Mouse (Mus musculus) kidney, embryonic 14.5 days (tissue): Measurements from ENCODE around the gene B4galnt4. TPM values are rescaled to one million over a fixed set of nuclear protein-coding genes. Genes with fewer than 3 reads are reported as not detected.
"Not testable (repeated sequence)": the region's sequence is repeated elsewhere in the genome, so short reads cannot be mapped to it uniquely, and the experiment has no call there.

Source experiments
- ATAC-seq: fragments of 200-750 bp; cut with Nextera tagmentation; 2 replicates; pipeline ENCODE4 v1.8.0; 2017; ENCODE audit warnings: moderate number of reproducible peaks, mild to moderate bottlenecking, moderate TSS enrichment, moderate library complexity; ENCODE audit not compliant: low FRiP score, low TSS enrichment
- H3K27ac ChIP-seq: fragments of 300-500 bp; sonication (generic); 2 replicates; pipeline ENCODE4 v1.5.1; 2014; ENCODE audit warnings: low read depth, mild to moderate bottlenecking, low read length, moderate library complexity, mixed read lengths
- H3K27me3 ChIP-seq: fragments of 300-500 bp; sonication (generic); 2 replicates; pipeline ENCODE4 v1.6.1; 2014; ENCODE audit warnings: mild to moderate bottlenecking, low read length; ENCODE audit not compliant: control insufficient read depth, insufficient read depth
- H3K36me3 ChIP-seq: fragments of 300-500 bp; sonication (generic); 2 replicates; pipeline ENCODE4 v1.6.1; 2014; ENCODE audit warnings: low read length, mixed read lengths; ENCODE audit not compliant: control insufficient read depth, insufficient read depth
- H3K4me1 ChIP-seq: fragments of 300-500 bp; sonication (generic); 2 replicates; pipeline ENCODE4 v1.6.1; 2014; ENCODE audit warnings: low read length, mixed read lengths; ENCODE audit not compliant: control insufficient read depth, insufficient read depth
- H3K4me2 ChIP-seq: fragments of 300-500 bp; sonication (generic); replicated peaks from 2 replicates; pipeline ENCODE4 v1.6.1; 2014; ENCODE audit warnings: low read depth, mild to moderate bottlenecking, low read length
- H3K4me3 ChIP-seq: fragments of 300-500 bp; sonication (generic); 2 replicates; pipeline ENCODE4 v1.5.1; 2014; ENCODE audit warnings: mild to moderate bottlenecking, low read length
- H3K9ac ChIP-seq: fragments of 300-500 bp; sonication (generic); 2 replicates; pipeline ENCODE4 v1.6.1; 2014; ENCODE audit warnings: low read depth, mild to moderate bottlenecking, low read length, moderate library complexity
- H3K9me3 ChIP-seq: fragments of 300-500 bp; sonication (generic); 2 replicates; pipeline ENCODE4 v1.6.1; 2016; ENCODE audit warnings: low read length; ENCODE audit not compliant: control insufficient read depth
- WGBS: fragments of 180-500 bp; shearing (Covaris S2); extraction: QIAGEN DNeasy Blood & Tissue Kit; methylation state at CpG from one replicate; pipeline ENCODE4 v1.1.7; 2014; 5-methylcytosine and 5-hydroxymethylcytosine counted together
- polyA plus RNA-seq: library from polyadenylated mRNA; unstranded; fragments of >200 nt; fragmentation: Nextera tagmentation; extraction: Ambion mirVana; gene quantifications from 2 replicates; pipeline ENCODE4 v1.2.1, GENCODE M21; 2014

B4galnt4 gene
- polyA plus RNA-seq, 1 experiment from 2014 or later, result 13.7 TPM

DNA sequence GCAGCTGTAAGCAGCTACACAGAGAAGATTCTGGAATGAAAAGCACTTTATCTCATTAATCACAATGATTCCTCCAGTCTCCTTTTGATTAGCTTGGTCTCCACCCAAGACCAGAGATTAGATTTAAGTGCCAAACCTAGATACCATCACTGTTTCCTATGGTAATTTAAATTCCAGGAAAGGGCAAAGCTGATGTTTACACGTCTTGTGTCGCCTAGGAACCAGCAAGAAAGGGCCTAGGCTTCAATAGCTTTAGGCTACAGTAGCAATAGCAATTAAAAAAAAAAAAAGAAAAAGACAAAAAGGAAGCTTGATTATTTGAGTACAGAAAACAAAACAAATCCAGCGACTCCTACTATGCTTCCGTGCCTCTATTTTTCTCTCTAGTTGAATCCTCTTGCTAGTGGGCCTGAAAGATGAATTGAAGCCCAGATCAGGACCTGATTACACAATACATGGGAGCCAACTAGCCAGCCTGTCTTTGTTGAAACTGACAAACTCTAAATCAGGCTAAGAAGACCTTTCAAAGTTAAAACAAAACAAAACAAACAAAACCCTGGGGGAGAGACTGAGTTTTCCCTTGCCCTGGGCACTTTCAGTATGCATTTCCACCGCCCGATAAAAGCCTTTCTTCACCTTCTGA, 34.7 kb upstream of the B4galnt4 start:
- H3K27me3 ChIP-seq, result no peaks in the 10 kb centered on the region
- H3K27ac ChIP-seq, result no peak overlapping the region
- H3K4me3 ChIP-seq, result no peak overlapping the region
- no peak for ATAC-seq
- no peak overlapping the region for H3K9ac ChIP-seq
- H3K4me2 ChIP-seq, result no peak overlapping the region
- no peaks in the 10 kb centered on the region for H3K9me3 ChIP-seq
- H3K4me1 ChIP-seq, result 0 out of 2 replicates have a peak, but pooled peaks cover 3% of the 10 kb centered on the region
- H3K36me3 ChIP-seq, result no peaks in the 10 kb centered on the region
- WGBS, result 62% methylated on average over 6 of the region's 6 CpGs

DNA sequence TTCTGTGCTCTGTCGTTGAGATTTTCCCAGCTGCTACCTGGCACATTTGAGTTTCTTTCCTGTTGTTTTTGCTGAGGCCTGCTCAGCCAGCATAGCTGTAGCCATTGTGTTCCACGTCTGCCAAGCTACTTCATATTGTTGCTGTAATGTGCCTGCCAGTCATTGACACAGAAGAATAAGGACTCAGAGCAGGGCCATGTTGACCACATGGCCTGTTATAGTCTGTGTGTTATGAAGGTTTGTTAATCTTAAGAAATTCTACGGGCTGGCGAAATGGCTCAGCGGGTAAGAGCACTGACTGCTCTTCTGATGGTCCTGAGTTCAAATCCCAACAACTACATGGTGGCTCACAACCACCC, 34.2 kb upstream of the B4galnt4 start:
- 66% methylated on average over 5 of the region's 5 CpGs for WGBS
- no peak overlapping the region for H3K27ac ChIP-seq
- no peaks in the 10 kb centered on the region for H3K36me3 ChIP-seq
- no peaks in the 10 kb centered on the region for H3K27me3 ChIP-seq
- H3K9me3 ChIP-seq, result no peaks in the 10 kb centered on the region
- H3K4me3 ChIP-seq, result no peak overlapping the region
- H3K9ac ChIP-seq, result no peak overlapping the region
- H3K4me1 ChIP-seq, result 0 out of 2 replicates have a peak, but pooled peaks cover 3% of the 10 kb centered on the region
- ATAC-seq, result no peak
- no peak overlapping the region for H3K4me2 ChIP-seq

DNA sequence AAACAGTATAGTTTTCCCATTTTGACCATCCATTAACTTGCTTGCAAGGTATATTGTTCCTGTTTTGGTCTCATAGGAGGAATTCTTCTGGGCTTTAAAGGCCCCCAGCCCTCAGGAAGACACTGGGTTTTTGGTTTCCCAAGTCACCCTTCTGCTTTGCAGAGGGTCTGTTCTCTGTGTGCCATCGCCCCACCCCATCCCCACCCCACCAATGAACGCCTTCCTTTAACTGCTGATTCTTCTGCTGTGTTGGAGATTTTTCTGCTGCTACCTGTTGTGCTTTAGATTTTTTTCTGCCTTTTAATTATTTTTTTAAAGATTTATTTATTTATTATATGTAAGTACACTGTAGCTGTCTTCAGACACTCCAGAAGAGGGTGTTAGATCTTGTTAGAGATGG, 32.1 kb upstream of the B4galnt4 start, which contains the start of gene Gm17387:
Gene Gm17387 (plus strand): TSS at position 301 of the 400 bp plus-strand sequence.
- Histone ChIP-seq H3K9me3 (no peaks in the 10 kb centered on the region), H3K36me3 (no peaks in the 10 kb centered on the region), H3K27me3 (no peaks in the 10 kb centered on the region), H3K9ac (no peak within 1 kb of the TSS), H3K4me3 (no peak within 1 kb of the TSS), H3K27ac (no peak within 1 kb of the TSS), H3K4me2 (no peak within 1 kb of the TSS), H3K4me1 (0 out of 2 replicates have a peak, but pooled peaks cover 3% of the 10 kb centered on the region)
- ATAC-seq, result no peak
- 88% methylated on average over 2 of the region's 2 CpGs for WGBS

DNA sequence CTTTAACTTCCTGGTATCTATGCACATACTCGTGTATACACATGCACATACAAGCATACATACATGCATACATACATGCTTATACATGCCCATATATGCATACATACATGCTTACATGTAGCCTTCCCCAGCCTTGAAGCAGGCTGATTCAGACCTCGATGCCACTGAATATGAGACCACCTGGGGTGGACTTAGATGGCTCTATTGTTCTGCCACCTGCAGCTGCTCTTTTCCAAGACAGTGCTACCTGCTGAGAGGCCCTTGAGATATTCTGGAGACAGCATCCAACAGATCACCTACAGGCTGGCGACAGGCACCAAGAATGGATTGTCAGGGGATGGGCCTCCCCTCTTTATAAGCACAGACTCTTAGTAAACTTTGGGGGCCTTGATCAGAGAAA, 30.5 kb upstream of the B4galnt4 start:
- Histone ChIP-seq H3K4me2 (no peak overlapping the region), H3K27me3 (no peaks in the 10 kb centered on the region), H3K36me3 (no peaks in the 10 kb centered on the region), H3K4me1 (0 out of 2 replicates have a peak, but pooled peaks cover 3% of the 10 kb centered on the region), H3K27ac (no peak overlapping the region), H3K9me3 (no peaks in the 10 kb centered on the region), H3K4me3 (no peak overlapping the region), H3K9ac (no peak overlapping the region)
- 58% methylated on average over 3 of the region's 3 CpGs for WGBS
- ATAC-seq, result no peak

DNA sequence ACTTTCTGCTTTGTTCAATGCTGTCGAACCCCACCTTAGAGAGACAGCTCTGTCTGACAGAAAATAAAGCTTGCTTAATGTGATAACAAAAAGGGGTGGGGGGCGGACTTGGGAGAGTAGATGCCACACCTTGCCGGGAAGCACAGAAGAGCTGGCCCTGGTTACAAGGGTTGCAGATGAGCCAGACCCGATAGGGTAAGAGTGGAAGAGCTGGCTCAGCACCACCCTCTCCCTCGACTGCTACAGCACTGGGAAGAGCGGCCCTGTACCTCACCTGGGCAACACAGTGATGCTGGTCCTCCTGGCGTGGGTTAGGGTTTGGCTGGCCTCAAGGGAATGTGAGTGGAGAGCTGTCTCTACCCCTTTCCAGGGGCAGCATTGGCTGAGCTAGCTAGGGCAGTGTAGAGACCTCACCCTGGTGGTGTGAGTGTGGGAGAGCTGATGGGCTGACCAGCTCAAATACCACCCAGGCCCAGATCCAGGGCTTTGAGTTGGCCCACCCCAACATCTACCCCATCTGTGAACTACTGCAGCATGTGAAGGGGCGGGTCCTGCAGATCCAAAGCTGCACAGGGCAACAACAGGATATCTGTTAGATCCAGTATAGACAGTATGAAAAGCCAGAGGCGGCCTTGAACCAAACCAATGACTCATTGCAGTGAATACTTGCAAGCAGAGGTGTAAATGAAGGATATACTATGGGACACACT, 28.3 kb upstream of the B4galnt4 start:
- no peak overlapping the region for H3K27ac ChIP-seq
- H3K4me1 ChIP-seq, result no peaks in the 10 kb centered on the region
- ATAC-seq, result no peak
- H3K9me3 ChIP-seq, result no peaks in the 10 kb centered on the region
- WGBS, result 80% methylated on average over 9 of the region's 9 CpGs
- no peaks in the 10 kb centered on the region for H3K36me3 ChIP-seq
- H3K27me3 ChIP-seq, result no peaks in the 10 kb centered on the region
- H3K4me2 ChIP-seq, result no peak overlapping the region
- no peak overlapping the region for H3K4me3 ChIP-seq
- no peak overlapping the region for H3K9ac ChIP-seq

DNA sequence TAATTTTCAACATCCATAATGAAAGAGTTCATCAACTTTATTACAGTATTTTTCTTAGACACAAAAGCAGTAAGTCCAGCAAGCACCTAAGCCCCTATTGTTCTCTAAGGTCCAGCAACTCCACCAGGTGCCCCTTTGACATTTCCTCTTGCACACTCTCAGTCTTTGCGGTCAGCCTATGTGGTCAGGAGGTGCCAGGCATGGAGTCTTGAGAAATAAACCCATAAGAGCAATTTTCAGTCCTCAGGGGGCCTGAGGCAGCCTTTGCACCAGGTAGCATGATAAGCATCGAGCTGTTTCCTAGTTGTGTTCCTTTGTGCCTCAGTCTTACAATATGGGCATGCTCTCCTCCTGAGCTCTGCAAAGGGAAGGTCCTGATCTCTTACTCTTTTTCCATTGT, 24.3 kb upstream of the B4galnt4 start:
- ATAC-seq, H3K9ac ChIP-seq, H3K9me3 ChIP-seq, H3K36me3 ChIP-seq, H3K4me1 ChIP-seq, H3K27ac ChIP-seq, H3K4me3 ChIP-seq, H3K4me2 ChIP-seq, H3K27me3 ChIP-seq: not testable (repeated sequence)
- 87% methylated on average over 1 of the region's 2 CpGs for WGBS

DNA sequence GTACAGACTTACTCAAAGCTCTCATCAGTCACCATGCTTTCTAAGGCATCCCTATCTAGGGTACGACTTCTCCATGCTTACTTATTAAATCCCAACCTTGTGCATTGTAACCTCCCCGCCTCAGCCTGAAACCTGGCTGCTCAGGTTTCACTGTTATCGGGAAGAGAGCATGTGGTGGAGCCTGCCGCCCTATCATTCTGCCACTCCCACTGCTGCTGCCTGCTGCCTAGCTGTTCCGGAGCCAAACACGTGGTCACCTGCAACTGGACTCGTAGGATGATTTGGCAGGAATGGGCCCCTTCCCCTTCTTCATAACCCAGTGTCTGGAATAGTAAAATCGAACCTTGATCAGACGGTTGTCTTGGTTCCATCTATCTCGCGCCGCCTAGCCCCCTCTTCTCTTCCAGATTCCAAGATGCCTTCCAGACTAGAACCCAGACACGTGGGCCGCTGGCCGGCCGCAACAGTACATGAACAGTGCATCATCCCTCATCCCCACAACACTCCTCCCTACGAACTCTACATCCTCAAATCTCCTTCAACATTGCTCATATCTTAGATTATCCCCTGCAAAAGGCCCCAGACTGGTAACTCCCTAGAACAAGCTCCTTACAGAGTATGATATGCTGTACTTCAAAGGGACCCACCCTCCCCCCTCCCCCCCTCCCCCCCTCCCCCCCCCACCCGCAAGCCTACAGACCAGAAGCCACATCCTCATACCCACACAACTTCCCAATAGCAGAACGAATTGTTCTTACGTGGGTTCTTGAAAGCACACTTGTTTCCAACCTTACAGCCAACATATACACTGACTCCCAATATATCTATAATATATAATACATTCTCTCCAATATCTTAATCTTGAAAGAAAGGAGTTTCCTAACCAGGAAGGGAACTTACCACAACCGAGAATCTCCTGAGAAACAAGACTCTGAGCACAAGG, 22.5 kb upstream of the B4galnt4 start:
- Histone ChIP-seq H3K36me3 (no peaks in the 10 kb centered on the region), H3K4me1 (0 out of 2 replicates have a peak, but pooled peaks cover 3% of the 10 kb centered on the region), H3K27ac (no peak overlapping the region), H3K4me3 (no peak overlapping the region), H3K9ac (no peak overlapping the region), H3K9me3 (no peaks in the 10 kb centered on the region), H3K27me3 (no peaks in the 10 kb centered on the region), H3K4me2 (no peak overlapping the region)
- no peak for ATAC-seq
- WGBS, result 69% methylated on average over 20 of the region's 21 CpGs

DNA sequence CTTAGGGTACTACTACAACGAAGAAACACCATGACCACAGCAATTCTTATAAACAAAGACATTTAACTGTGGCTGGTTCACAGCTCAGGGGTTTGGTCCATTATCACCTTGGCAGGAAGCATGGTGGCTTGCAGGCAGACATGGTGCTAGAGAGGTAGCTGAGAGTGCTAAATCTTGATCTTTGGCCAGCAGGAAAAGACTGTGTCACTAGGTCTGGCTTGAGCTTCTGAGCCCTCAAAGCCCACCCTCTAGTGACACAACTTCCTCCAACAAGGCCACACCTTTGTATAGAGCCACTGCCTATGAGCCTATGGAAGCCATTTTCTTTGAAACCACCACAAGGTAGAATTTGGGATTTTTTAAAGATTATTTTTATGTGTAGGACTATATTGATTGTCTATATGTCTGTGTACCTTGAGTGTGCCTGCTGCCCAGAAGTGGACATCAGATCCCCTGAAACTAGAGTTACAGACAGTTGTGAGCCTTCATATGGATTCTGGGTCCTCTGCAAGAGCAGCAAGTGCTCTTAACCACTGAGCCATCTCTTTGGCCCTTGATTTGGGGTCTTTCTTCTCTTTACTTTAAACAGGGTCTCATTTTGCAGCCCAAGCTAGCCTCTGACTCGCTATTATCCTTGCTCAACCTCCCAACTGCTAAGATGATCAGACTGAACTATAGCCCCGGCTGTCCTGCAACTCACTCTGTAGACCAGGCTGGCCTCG, 21.4 kb upstream of the B4galnt4 start:
- Histone ChIP-seq H3K27ac (no peak overlapping the region), H3K27me3 (no peaks in the 10 kb centered on the region), H3K4me2 (no peak overlapping the region), H3K36me3 (no peaks in the 10 kb centered on the region), H3K9ac (no peak overlapping the region), H3K4me3 (no peak overlapping the region), H3K9me3 (no peaks in the 10 kb centered on the region), H3K4me1 (0 out of 2 replicates have a peak, but pooled peaks cover 3% of the 10 kb centered on the region)
- WGBS, result 91% methylated on average over 4 of the region's 4 CpGs
- no peak for ATAC-seq
